Comparison of ENCODE assay signal across 8 mouse cellular contexts in genomic region chr15:66353825-66354452, GRCm38 (mm10).
A peak's percentile ranks its signal among the peaks of the same experiment; 100 is the strongest.
DNase-seq lines count a peak whose midpoint lies in the region; ATAC-seq and TF ChIP-seq lines count a peak whose summit lies in the region.
"Had no signal": no experiment of that assay in that cellular context is flagged by ENCODE, and none has a peak within 500 bp of the region (broad histone marks: within the 10 kb centered on the region; RNA-seq: fewer than 3 reads in every experiment).

No protein-coding gene starts in this region.

- no peaks in the 10 kb centered on the region for H3K9me3 ChIP-seq in lung, postnatal 0 days (ENCODE audit: low read length)
- H3K9me3 ChIP-seq in heart, embryonic 12.5 days (replicated peaks): no peaks in the 10 kb centered on the region

- H3K4me2 ChIP-seq in lung, postnatal 0 days (replicated peaks; ENCODE audit: low read depth, low read length): no peak overlapping the region
- no peak overlapping the region for H3K4me2 ChIP-seq in heart, embryonic 12.5 days

- no peak for TF ChIP-seq POLR2A in cerebellum, adult 2 months (IDR thresholded peaks at IDR 0.05; ENCODE audit: borderline replicate concordance, insufficient read depth, low read length)

- no peak overlapping the region for H3K9ac ChIP-seq in lung, postnatal 0 days (replicated peaks; ENCODE audit: low read depth)
- H3K9ac ChIP-seq in heart, embryonic 12.5 days: no peak overlapping the region

- TF ChIP-seq CTCF in lung, postnatal 0 days (IDR thresholded peaks at IDR 0.05): no peak
- no peak for TF ChIP-seq CTCF in cerebellum, adult 2 months (IDR thresholded peaks at IDR 0.05; ENCODE audit: borderline replicate concordance, insufficient read depth, low read depth, low read length)

- TF ChIP-seq EP300 in lung, postnatal 0 days (IDR thresholded peaks at IDR 0.05): no peak

- no peak for ATAC-seq in lung, postnatal 0 days
- ATAC-seq in heart, embryonic 12.5 days (ENCODE audit: insufficient number of reproducible peaks, low FRiP score): 0 out of 2 replicates have a peak, but pooled peaks have one; percentile 68

- no peaks in the 10 kb centered on the region for H3K4me1 ChIP-seq in lung, postnatal 0 days (ENCODE audit: insufficient read depth, low read depth, low read length)
- no peaks in the 10 kb centered on the region for H3K4me1 ChIP-seq in cerebellum, adult 2 months (ENCODE audit: control insufficient read depth, insufficient read depth, low read length)
- H3K4me1 ChIP-seq in heart, embryonic 12.5 days (replicated peaks): no peaks in the 10 kb centered on the region

- no peaks in the 10 kb centered on the region for H3K27me3 ChIP-seq in lung, postnatal 0 days (replicated peaks; ENCODE audit: insufficient read depth, low read length)
- no peaks in the 10 kb centered on the region for H3K27me3 ChIP-seq in cerebellum, adult 2 months (ENCODE audit: control insufficient read depth, insufficient read depth, low read length)
- no peaks in the 10 kb centered on the region for H3K27me3 ChIP-seq in heart, embryonic 12.5 days (replicated peaks)

- DNase-seq in lung, postnatal 0 days (ENCODE audit: low spot score): peak; percentile 7
- DNase-seq in lung, postnatal 4 days: no peak
- DNase-seq in cerebellum, adult 2 months: peak; percentile 47 to 83
- DNase-seq in left cerebral cortex, adult 9 months (ENCODE audit: low spot score in 2 of 2): peak; percentile 67 to 89
- no peak for DNase-seq in spleen, postnatal 36 days (ENCODE audit: low spot score in 2 of 2)
- no peak for DNase-seq in thymus, postnatal 36 days

- H3K4me3 ChIP-seq in lung, postnatal 0 days (ENCODE audit: low read depth, low read length): no peak overlapping the region
- H3K4me3 ChIP-seq in cerebellum, adult 2 months (replicated peaks; ENCODE audit: insufficient read depth, low read depth, low read length): no peak overlapping the region
- no peak overlapping the region for H3K4me3 ChIP-seq in heart, embryonic 12.5 days
- H3K4me3 ChIP-seq: myocyte had no signal

- H3K36me3 ChIP-seq in lung, postnatal 0 days (ENCODE audit: insufficient read depth, low read length): no peaks in the 10 kb centered on the region
- H3K36me3 ChIP-seq in heart, embryonic 12.5 days: no peaks in the 10 kb centered on the region

- whole genome bisulfite sequencing in lung, postnatal 0 days: 56% methylated on average over 3 of the region's 3 CpGs
- 43% methylated on average over 3 of the region's 3 CpGs for WGBS in cerebellum, adult 2 months
- 53% methylated on average over 3 of the region's 3 CpGs for WGBS in heart, embryonic 12.5 days

- H3K27ac ChIP-seq in lung, postnatal 0 days (ENCODE audit: low read length): no peak overlapping the region
- no peak overlapping the region for H3K27ac ChIP-seq in cerebellum, adult 2 months (ENCODE audit: insufficient read depth, low read length)
- H3K27ac ChIP-seq in heart, embryonic 12.5 days (ENCODE audit: poor library complexity, severe bottlenecking): 0 out of 2 replicates have a peak overlapping the region, but pooled peaks have one; percentile 33

Comparison
In these comparisons a context has a peak if more than half of its experiments do, and no peak if none do; other contexts are left out.
1. DNase-seq: peak in lung, postnatal 0 days (single experiment), cerebellum, adult 2 months (2 of 2) and left cerebral cortex, adult 9 months (2 of 2); none in lung, postnatal 4 days (0 of 2), spleen, postnatal 36 days (0 of 2) and thymus, postnatal 36 days (0 of 2).